Mouse (Mus musculus): ENCODE data around the gene Sparcl1.

- TF ChIP-seq CTCF (IDR thresholded peaks at IDR 0.05; ENCODE audit: extremely low read depth, insufficient read depth, insufficient read length, insufficient replicate concordance) (no peak), POLR2A (IDR thresholded peaks at IDR 0.05; ENCODE audit: low read depth, low read length) (no peak)
These were observed 18.0 kb downstream of the Sparcl1 start for GRCm38 (mm10) chr5:104095416-104096077.
